Mouse (Mus musculus) T-helper 2 cell (primary cell): ENCODE measurements at regions not wholly inside any gene's neighbourhood (a gene's known extent, or its start where the extent isn't known, plus 50 kb on each side); places are given as distances from the start of the nearest gene placed in this dataset.

ENCODE experiments used
- in situ Hi-C: fragments of 300-600 bp; cut with MboI, MseI; formaldehyde crosslinking; loops from one replicate; pipeline ENCODE4 v1.15.1; 2025; ENCODE audit warnings: high pct_unique_total_duplicates

DNA sequence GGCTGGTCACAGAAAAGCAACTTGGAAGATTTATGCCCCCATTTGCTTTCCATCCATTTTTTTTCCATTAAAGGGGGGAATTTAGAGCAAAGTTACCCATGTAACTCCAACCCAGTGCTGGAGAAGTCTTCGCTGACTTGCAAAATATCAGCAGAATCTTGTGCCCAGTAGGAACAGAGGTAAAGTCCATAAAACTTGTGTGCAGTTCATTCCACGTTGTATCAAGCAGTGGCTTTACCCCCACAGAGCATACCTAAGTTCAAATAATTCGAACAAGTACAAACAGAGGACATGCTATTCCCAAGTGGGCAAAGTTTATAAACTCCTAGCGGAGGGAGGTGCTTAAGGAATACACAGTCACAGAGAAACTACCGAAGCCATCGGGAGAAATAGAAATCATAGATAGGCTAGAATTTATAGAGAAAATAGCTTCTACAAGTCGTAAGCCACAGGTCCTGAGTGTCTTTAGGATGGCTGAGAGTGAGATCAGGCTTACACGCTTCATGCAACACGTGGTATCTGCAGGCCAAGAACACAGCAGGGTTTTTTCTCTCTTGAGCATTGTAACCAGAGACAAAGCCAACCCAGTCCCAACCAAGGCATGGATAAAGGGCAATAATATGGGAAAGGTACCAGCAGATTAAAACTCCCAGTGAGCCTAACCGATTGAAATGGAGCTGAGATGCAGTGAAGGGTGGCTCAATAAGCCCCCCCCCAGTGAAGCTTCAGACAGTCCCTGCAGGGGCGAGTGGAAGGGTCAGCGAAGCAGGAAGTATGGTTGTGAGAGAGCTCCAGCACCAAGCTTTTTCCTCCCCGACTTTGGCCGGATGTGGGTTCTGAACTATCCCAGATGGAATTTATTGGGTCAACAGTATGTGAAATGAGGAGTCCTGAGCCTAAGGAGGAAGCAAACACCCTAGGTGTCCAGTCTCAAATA, 487.6 kb upstream of the Gm9747 start:
- in situ Hi-C loops, result no loop called here

GRCm38 (mm10) chr1:81746013-81746412, 486.9 kb upstream of the Gm9747 start:
- in situ Hi-C loops, result no loop called here

DNA sequence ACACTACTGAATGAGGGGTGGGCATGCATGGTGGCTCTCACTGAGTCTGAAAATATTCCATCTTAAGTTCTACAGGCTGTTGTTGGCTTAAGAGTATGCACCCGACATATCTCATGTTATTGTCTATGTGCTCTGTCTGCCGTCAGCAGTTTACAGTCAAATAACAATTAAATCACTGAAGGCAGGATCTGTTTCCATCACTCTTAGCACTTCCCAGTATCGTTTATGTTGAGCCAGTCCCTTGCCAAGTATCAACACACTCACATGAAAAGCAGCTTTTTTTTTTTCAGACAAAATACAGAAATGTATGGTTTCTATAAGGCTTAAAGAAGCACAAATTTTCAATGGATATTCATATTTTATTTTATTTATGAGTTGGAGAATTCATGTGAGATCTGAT, 485.9 kb upstream of the Gm9747 start:
- in situ Hi-C loops, result no loop called here

DNA sequence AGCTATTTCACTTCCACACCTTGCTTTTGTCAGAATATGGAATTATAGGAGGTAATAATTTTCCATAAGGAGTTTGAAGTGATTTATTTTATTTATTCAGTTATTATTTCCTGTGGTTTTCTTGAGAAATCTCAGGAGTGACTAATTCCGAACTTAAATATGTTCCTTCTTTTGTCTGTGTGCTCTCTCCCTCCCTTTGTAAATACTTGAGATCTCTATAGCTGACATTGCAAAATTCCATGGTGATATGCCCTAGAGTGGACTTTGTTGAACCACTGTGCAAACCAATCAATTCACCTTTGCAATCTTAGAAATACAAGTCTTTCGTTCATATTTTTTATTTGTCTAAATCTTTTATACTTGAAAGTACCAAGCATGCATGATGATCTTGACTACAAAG, 478.8 kb upstream of the Gm9747 start:
- in situ Hi-C loops, result no loop called here

GRCm38 (mm10) chr1:81755281-81755680, 477.6 kb upstream of the Gm9747 start:
- in situ Hi-C loops, result no loop called here

GRCm38 (mm10) chr1:81755694-81756093, 477.2 kb upstream of the Gm9747 start:
- in situ Hi-C loops, result no loop called here

GRCm38 (mm10) chr1:81759919-81760318, 473.0 kb upstream of the Gm9747 start:
- in situ Hi-C loops, result no loop called here

GRCm38 (mm10) chr1:81771704-81772103, 461.2 kb upstream of the Gm9747 start:
- in situ Hi-C loops, result no loop called here

GRCm38 (mm10) chr1:81780583-81780982, 452.3 kb upstream of the Gm9747 start:
- in situ Hi-C loops, result no loop called here

GRCm38 (mm10) chr1:81784305-81784704, 448.6 kb upstream of the Gm9747 start:
- in situ Hi-C loops, result no loop called here

DNA sequence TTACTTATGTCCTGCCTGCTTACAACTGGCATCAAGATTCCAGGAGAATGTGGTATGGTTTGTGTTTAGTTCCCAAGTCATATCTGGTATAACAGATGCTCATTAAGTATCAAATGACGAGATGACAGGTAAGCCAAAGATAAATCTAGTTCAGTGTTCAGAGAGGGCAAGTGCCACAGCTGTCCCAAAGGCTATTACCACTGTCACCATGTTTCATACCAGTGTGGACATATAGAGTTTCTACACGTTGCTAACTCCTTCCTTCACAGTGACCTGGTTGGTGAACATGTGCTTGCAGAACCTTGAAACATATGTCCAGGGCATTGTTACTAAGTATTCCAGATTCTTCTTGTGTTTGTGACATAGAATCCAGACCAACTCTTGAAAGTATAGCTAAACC, 438.1 kb upstream of the Gm9747 start:
- in situ Hi-C loops, result no loop called here

- in situ Hi-C loops, result no loop called here
Measured at GRCm38 (mm10) chr1:81795399-81795798, 437.5 kb upstream of the Gm9747 start.

- in situ Hi-C loops, result loop anchor here (10.0 kb wide), 1 partner anchor 737 kb away; the partner anchor contains the start of gene Nyap2
Measured at GRCm38 (mm10) chr1:81811591-81811990, 421.3 kb upstream of the Gm9747 start.

DNA sequence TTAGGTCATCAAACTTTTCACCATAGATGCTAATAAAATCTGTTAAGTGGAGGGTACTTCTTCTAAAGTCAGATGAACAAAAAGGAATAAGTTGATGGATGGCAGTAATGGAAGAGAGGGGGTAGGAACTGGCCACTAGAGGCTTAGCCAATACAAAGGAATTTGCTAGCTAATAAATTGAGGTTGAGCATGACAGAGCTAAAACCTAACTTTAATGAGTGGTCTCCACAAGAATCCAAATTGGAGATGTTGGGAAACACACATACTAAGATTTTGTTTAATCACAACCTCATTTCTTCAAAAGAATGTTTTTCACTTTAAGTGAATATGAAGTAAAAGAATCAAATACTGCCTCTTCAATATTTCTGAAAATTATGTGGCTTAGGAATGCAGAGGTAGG, 414.0 kb upstream of the Gm9747 start:
- in situ Hi-C loops, result loop anchor here (10.0 kb wide), 1 partner anchor 744 kb away; the partner anchor contains the start of gene Nyap2

DNA sequence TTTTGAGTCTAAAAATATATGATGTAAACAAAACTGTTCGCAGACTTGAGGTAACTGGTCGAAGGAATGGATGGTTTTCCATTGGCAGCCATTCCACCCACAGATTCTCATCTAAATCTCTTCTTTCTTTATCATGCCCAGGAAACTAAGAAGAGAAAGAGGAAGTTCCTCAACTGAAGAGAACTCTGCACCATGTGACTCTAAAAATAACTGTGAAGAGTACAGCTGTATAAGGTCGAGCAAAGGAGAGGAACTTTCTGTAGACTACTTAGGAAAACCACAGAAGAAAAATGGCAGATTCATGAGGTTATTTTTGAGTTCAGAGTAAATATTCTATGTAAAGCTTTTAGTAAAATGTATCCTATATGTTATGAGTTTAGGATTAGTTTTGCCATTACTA, 390.9 kb upstream of the Gm9747 start:
- in situ Hi-C loops, result no loop called here

- in situ Hi-C loops, result no loop called here
Measured at GRCm38 (mm10) chr1:81850462-81851144, 382.3 kb upstream of the Gm9747 start.

DNA sequence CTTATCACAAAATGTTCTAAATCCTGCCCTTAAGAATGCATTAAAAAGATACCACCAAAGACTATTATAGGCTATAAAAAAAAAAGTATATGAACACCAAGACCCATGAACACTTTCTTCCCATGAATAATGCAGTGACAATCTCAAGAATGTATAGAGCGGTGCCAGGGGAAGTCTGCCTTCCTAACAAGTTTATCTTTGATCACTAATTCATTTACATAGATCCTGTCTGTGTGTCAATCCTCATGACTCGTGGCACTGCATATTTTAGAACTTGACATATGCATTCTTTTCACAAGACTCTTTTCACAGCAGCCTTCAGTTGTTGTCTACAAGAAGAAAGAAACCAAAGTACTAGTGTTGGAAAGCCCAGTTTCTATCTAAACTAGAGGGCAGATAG, 373.4 kb upstream of the Gm9747 start:
- in situ Hi-C loops, result no loop called here

GRCm38 (mm10) chr1:81864571-81864970, 368.3 kb upstream of the Gm9747 start:
- in situ Hi-C loops, result no loop called here

DNA sequence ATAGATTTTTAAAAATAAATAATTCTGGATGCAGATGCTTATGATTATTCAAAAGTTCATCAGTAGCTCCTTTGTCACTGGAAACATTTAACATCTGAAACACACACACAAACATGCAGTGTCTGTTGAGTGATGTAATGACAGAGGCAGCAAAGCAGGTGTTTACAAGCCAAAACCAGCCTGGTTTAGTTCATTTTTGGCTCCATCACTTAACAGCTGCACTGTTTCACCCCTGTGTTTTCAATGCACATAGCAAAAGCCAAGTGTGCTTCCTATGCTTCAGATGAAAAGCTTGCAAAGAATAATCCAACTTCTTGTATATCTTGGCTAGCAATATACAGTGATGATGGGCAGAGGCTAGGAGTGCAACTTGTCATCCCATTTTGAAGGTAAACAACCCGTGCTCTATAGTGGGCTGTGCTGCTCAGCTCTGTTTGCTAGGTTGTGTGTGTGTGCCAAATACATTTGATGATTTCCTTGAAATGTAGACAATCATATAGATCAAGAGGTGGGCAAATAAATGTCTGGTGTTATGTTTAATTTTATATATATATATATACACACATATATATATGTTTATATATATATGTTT, 345.9 kb upstream of the Gm9747 start:
- in situ Hi-C loops, result no loop called here

GRCm38 (mm10) chr1:81897241-81897640, 335.7 kb upstream of the Gm9747 start:
- in situ Hi-C loops, result no loop called here

GRCm38 (mm10) chr1:81900843-81901242, 332.1 kb upstream of the Gm9747 start:
- in situ Hi-C loops, result no loop called here

DNA sequence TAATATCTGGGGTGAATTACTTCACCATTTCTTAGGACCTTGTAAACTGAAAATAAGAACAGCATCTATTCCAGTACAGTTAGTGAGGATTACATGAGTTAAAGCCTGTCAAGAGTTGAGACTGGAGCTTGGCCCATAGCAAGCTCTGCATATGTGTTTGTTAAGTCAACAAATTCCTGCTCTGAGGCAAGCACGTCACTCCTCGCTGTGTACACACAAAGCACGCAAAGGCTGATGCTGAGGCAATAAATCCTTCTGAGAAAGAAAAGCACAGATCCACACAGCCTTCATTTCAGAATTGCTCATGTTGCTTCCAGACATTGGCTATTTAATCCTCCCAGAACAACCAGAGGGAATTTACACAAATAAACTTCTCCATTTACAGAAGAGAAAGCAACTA, 328.9 kb upstream of the Gm9747 start:
- in situ Hi-C loops, result no loop called here
